Mouse (Mus musculus) ZHBTc4 (cell line): ENCODE data around the gene Eif2s2.
"Not testable (repeated sequence)": the region's sequence is repeated elsewhere in the genome, so short reads cannot be mapped to it uniquely, and the experiment has no call there.

ENCODE experiments used
- DNase-seq: peaks from one replicate; pipeline ENCODE4 v3.0.0-alpha.2; 2011; ENCODE audit warnings: low read depth, low spot score

Eif2s2 gene

DNA sequence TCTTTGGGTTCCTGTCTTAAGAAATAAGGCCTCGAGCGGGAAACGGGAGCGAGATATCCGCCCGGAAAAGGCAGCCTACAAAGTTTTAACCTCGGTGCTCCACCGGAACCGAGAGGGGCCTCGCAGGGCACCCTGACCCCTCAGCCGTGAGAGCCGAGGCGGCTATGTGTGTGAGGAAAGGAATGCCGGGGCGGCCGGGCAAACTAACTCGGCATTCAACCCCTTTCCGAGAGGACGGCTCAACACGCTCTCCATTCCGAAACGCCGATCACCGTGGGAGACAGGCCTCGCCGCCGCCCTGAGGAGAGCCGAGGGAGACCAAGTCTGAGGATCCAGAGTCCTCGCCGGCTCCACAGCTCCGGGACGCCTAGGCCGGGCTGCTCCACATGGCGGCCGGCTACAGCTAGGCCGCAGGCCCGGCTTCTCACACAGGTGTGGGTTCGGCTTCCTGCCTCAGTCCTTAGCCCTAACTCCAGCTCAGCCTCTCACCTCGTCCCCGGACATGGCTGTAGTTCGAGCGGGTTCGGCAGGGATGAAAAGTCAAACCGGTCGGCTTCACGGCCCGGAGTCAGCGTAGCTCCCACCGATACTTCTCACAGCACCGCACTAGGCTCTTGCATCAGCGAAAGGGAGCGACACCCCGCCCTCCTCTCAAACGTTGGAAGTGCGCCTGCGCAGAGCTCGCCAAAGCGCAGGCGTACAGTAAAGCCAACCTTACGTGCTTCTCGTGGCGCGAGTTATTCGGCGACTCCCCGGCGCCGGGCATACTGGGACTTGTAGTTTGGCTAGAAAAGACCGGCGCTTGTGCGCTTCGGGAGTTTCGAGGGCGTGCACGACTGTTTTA, at the start of gene Eif2s2:
Gene Eif2s2 (minus strand): TSS at position 735 of the 844 bp plus-strand sequence.
- DNase-seq: peak; percentile 100

DNA sequence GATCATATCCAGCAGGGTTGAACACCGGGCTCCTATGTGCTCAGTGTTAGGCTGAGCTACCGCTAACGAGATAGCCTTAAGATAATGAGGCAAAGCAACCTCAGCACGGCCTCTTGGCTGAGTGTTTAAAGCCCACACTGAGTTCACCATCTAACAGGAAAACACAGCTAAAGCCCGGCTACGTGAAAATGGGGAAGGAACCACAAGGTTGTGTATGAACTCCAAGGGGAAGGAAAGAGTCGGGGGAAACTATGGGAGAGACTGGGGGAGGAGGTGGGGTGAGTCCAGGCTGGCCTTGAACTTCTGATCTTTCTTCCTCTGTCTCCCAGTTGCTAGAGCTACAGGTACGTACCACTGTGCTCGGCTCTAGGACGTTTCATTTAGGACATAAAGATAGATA, 49.2 kb upstream of the Eif2s2 start:
- DNase-seq: no peak

DNA sequence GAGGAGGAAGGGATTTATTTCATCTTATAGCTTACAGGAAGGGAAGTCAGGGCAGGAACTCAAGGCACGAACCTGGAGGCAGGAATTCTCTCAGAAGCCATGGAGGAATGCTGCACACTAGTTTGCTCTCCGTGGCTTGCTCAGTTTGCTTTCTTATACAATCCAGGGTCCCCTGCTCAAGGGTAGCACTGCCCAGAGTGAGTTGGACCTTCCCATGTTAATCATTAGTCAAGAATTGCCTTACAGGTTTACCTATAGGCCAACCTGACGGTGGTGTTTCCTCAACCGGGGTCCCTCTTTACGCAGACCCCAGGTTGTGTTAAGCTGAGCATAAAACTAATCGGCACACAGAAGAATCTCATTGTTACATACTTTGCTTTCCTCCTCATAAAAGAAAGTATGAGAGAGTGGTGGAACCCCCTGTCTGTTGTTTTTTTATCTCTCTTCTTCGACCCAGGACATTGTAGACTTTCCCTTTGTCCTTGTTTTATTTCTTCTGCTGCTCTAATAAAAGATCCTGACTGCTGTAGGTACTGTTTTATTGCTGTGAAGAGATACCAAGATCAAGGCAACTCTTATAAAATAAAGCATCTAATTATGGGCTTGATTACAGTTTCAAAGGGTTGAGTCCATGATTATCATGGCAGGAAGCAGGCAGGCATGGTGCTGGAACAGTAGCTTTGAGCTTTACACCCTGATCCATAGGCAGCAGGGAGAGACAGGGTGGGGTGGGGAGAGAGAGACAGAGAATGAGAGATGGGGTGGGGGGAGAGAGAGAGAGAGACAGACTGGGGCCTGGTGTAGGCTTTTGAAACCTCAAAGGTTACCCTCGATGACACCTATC, 45.0 kb upstream of the Eif2s2 start:
- no peak for DNase-seq

DNA sequence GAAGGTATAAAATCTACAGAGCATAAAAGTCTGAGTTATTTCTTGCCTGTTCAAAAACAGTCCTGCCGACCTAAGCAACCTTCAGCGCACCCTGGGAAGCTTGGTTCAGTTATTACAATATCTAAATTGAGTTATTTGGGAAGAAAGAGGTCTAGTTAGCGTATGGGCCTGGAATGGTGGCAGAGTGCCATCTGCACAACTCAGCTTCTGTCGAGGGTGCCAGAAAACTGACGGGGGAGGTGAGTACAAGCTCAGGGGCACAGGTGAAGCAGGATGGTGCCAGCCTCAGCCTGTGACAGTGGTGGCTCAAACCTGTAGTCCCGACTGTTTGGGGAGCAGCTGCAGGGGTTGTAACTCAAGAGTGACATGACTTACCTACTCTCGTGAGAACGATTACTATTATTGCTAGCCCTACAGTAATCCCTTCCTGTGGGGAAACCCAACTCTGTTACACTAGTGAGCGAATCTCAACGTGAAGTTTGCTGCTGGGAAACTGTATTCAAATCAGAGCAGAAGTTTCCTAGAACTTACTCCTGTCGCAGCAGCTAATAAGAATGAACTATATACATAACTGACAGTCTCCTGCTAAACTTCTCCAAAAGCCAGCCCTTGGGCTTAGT, 43.9 kb upstream of the Eif2s2 start:
- DNase-seq: no peak

DNA sequence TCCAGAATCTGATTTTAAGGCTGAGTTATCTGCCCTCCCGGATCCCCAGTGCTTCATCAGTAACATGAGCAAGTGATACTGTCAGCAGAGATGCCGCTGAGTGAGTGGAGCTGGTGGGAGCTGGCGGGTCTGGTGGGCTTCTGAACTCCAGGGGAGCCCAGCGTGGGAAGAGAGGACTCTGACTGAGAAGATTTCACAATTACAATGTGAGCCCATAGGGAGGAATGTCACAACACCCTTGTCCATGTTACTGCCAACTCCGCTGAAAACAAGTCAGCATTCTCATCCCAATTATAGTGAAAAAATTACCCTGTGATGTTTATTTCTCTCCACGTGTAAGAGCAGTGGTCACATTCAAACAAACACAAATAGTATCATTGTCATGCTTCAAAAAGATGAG, 43.4 kb upstream of the Eif2s2 start:
- DNase-seq: no peak

DNA sequence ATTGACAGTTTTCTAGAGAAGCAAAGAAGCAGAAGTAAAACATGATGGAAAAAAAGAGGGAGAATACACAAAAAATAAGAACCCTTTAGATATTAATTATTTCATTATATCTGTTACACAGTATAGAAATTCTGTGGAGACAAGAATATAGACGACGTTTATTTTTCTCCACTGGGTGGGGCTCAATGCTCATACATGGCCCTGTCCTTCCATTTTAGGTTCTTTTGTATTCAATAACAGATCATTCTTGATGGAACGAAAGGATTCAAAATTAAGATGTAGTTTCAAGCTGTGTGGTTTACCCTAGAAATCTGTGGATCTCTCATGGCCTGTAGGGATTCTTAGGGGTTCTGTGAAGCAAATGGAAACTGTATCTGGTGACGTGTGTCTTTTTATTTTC, 41.1 kb upstream of the Eif2s2 start:
- DNase-seq: no peak

DNA sequence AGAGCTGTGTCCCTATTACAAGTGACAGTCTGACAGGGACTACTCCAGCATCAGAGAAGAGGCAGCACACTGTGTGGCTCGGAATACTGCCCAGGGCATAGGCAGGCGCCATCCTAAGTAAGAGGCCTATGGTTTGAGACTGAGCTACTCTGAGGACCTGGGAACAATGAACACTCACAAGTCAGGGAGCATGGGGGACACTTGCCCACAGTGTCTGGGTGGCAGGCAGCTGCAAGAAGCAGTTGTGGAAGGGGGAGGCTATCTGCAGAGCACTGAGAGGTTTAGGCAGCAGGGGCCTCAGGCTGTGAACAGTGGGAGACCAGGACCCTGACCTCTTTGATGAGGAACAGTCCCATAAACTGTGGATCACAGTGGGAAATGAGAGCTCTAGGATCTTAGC, 35.6 kb upstream of the Eif2s2 start:
- no peak for DNase-seq

DNA sequence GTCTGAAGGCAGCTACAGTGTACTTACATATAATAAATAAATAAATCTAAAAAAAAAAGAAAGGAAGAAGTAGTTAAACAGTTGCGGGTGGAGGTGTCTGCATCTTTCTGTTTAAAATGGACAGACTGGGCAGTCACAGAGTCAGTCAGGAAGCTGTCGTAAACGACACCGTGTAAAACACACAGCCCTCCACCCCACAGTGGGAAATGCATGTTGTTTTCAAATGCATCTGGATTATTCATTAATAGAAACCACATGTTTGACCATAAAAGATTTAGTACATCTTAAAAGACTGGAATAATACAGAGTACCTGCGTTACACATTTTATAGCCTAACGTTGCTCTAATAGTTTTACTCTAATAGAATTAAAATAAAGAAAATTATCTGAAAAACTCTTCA, 34.1 kb upstream of the Eif2s2 start:
- DNase-seq: no peak

DNA sequence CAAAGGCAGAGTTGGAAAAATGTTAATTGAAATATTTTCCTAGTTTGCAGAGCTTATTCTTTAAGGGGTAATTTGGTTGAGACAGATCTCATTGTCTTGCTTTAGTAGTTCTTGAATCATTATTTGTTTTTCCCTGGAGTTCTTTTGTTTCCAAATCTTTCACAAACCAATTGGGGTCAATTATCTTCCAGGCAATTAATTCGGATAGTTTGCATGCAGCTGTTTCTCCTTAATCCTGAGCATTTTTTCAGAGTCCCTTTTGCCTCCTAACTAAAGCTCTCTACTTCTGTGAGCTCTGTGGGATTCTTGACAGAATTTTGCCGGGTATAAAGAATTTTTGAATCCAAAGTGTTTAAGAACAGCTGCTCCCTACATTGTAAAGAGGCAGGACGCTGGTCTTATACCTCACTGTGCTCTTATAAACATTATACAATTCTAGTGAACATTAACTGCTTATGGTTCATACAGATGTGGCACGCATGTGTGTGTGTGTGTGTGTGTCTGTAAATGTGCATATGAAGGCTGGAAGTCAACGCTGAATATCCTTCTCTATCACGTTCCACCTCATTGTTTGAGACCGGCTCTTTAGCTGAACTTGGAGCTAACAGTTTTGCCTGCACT, 32.8 kb upstream of the Eif2s2 start:
- DNase-seq: no peak

DNA sequence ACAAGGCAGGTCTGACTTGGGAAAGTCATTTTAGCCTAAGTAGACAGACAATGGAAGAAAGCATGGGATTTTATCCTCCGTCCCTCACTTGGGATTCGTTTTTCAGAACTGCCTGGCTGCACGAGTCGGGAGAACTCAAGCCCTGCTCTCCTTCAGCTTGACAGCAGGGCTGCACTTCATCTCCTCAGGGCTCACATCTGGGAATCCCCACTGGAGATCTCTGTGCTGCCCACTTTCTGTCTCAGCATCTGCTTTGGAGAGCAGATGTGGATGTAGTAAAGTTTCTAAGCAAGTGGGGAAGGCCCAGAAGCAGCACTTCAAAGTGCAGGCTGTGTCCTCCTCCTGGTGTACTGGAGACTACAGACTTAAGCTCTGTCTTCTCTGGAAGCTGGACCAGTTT, 29.4 kb upstream of the Eif2s2 start:
- not testable (repeated sequence) for DNase-seq

DNA sequence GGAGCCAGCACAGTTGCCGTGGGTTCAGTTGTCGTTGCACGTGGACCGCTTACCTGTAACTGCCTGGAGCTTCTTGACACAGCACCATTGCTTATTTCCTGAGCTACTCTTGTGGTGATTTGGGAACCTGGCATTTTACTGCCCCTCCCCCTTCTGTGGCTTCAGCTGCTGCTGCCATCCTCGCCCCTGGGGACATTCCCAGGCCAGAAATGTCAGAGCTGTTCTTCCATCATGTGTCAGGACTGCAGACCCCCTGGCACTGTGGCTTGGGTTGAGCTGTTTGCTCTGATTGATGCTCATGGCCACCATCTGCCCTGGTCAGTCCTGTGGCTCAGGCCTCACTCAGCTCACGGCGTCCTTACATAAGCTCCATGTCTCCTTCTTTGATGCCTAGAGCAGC, 28.2 kb upstream of the Eif2s2 start:
- DNase-seq: no peak

DNA sequence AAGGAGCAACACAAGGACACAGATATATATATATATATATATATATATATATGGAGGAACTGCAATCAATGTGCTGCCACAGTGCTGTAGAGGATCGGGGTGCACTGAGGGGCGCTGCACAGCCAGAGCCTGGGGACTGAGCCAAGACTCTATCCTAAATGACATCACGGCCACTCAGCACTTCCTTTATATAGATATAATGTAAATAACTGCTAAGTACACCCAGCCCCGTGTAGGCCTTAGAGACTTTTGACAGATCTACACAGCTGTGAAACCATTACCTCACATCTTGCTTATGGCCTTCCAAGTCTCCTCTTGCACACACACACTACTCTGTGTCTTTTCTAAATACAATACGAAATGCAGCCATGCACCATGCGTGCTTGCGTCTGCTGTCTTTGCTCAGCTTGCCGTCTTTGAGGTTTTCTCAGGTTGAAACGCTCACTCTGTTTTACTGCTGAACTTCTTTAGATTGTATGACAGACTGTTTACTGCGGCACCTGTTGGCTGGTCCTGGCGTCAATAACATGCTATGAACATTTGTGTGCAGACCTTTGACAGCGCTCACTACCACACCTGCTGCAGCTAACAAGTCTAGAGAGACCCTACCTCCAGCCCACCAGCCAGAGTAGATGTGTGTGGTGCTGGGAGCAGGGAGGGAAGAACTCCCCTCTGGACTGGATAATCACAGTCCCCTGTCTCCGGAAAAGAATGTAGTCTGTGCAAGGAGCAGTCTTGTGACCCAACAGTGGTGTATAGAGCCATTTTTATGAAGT, 25.3 kb upstream of the Eif2s2 start:
- DNase-seq: no peak

DNA sequence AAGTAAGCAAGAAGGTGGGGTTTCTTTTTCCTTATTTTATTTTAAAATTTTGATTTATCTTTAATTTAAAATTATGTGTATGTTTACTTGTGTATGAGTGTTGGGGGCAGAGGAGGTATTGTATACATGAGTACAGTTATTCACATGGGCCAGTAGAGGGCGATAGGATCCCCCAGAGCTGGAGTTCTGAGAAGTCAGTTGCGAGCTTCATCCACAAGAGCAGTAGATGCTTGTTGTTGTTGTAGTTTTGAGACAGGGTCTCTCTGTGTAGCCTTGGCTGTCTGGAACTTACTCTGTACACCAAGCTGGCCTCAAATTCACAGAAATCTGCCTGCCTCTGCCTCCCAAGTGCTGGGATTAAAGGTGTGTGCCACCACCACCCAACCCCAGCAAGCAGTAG, 23.8 kb upstream of the Eif2s2 start:
- peak; percentile 78 for DNase-seq

DNA sequence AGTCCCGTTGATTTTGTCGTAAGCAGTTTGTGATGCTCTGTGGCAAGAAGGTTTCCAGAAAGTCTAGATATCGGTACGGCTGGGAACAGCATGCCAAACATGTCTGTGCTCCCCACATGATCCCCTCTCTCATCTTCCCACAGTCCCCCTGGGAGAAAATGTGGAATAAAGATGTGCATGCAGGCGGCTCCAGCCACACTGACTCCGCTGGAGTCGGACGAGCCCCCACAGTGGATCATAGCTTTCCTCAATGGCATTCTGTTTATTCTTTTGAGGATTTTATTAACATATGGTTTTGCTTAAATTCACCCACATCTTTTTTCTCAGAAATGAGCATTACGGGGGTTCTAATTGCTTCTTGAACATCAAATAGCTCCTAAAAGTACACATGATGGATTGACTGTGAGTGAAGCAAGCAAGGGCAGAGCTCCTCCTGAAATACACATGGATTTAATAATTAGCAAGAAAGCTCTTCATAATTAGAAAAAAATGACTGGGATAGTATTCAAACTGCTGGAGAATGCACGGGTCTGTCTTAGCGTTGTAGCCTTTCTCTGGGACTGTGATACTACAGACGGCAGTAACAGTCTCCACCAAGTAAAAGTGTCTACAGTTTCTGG, 23.3 kb upstream of the Eif2s2 start:
- no peak for DNase-seq

DNA sequence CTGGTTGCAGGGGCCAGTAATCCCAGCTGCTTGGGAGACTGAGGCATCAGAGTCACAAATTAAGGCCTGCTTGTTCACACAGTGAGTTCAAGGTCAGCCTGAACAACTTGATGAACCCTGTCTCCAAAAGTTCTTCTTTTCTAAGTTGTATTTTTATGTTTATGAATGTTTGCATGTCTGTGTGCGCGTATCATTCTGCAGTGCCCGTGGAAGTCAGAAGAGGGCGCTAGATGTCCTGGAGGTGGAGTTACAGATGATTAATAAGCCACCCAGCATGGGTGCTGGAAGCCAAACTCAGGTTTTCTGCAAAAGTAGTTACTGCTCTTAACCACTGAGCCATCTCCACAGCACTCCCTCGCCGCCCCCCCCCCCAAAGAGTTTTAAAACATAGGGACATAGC, 17.1 kb upstream of the Eif2s2 start:
- peak; percentile 64 for DNase-seq

DNA sequence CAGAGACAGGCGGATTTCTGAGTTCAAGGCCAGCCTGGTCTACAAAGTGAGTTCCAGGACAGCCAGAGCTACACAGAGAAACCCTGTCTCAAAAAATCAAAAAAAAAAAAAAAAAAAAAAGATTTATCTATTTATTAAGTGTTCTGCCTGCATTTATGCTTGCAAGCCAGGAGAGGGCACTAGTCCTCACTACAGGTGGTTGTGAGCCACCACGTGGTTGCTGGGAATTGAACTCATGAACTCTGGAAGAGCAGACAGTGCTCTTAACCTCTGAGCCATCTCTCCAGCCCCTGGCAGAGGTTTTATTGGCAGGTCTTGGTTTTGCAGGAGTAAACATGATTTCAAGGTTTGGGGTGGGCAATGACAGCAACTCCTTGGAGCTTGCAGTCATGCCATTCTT, 15.5 kb upstream of the Eif2s2 start:
- DNase-seq: peak; percentile 57

DNA sequence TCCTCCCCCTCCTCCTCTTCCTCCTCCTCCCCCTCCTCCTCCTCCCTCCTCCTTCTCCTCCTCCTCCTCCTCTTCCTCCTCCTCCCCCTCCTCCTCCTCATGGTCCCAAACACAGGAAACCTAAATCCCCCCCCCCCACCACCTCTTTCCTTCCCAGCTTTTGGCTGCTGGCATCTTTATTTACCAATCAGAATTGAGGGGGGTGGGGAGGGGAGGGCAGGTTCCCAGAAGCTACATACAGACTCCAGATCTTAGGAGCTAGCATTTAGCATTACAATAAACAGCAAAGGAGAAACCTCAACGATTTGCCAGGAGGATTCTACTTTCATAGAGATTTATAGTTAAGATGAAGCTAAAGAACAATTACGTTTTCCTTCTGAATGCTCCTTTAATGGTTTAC, 13.1 kb upstream of the Eif2s2 start:
- peak; percentile 68 for DNase-seq

DNA sequence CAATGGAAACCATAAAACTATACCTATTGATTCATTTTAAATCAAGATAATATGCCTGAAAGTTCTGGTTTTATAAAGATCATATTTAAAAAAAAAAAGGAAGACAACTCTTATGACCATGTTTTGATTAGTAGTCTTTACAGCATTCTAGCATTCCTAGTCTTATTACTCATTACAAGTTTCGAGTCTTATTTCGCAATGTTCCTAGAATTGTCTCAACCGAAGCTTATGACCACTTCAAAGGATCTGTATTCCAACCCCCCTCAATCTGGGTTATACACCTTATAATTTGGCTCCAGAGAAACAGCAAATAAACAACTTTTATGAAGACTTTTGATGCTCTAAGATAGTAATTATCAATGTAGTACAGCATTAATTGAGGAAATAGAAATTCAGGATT, 9.4 kb upstream of the Eif2s2 start:
- no peak for DNase-seq

DNA sequence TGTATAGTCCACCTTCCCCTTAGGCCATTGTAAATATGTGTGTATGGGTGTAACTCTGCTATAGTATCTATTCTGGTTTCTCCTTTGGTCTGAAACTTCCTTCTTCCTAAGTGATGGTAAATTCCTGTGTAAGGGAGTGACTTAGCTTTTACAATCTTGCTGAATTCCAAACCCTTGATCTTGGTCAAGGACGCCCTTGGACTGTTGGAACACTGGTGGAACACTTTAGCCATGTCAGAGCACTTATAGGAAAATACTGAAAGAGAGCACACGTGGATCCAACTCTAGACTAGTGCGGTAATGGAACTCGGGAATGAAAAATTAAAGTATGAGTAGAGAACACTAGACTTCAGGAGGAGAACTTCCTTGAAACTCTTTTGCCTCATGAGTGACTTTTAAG, 6.7 kb upstream of the Eif2s2 start:
- peak; percentile 77 for DNase-seq

DNA sequence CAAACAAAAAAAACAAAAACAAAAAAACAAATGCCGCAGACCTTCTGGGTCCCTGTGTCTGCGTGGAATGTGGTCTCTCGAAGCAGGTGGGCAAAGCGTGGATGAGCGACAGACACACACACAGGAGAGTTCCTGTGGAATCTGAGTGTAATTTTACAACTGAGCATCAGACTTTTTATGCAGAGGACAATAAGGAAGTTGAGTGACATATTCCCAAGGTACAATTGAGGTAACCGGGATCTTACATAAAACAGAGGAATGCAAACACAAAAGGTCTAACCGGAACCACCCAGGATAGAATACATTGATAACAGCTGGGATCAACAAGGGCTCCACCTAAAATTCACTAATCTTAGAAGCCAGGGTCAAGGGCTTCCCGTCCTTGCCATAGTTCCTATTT, 6.3 kb upstream of the Eif2s2 start:
- DNase-seq: peak; percentile 64

DNA sequence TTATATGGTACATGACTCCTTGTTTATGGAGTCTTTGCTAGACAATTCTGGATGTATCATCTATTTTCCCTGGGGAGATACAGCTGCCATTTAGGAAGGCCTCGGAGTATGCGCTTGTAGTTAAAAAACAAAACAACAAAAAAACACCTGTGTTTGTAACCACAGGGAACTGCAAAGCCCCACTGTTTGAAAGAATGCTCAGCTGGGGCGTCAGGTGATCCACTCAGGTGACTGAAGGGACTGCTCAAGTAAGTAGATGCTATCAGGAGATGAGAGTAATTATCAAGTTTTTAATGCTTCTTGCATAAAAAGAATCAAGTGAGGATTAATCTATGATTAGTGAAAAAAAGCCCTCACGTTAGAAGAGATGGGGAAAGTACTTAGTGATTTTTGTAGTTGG, 813 bp upstream of the Eif2s2 start:
- DNase-seq: peak; percentile 54
